Mouse (Mus musculus) myocyte (in vitro differentiated cells): ENCODE measurements around the gene Prps1l1. TPM values are rescaled to one million over a fixed set of nuclear protein-coding genes. Genes with fewer than 3 reads are reported as not detected.

Experiments
- H3K27me3 ChIP-seq: one replicate; pipeline ENCODE4 v1.6.1; 2011; ENCODE audit not compliant: control insufficient read depth, insufficient read depth, insufficient read length
- H3K36me3 ChIP-seq: one replicate; pipeline ENCODE4 v1.6.1; 2011; ENCODE audit not compliant: control insufficient read depth, insufficient read depth
- H3K4me2 ChIP-seq: one replicate; pipeline ENCODE4 v1.6.1; 2011; ENCODE audit warnings: low read depth, control low read depth
- H3K4me3 ChIP-seq: one replicate; pipeline ENCODE4 v1.5.1; 2011; ENCODE audit warnings: mild to moderate bottlenecking, control low read depth, moderate library complexity
- H3K79me2 ChIP-seq: one replicate; pipeline ENCODE4 v1.6.1; 2011; ENCODE audit not compliant: control insufficient read depth, insufficient read depth
- H3ac ChIP-seq: one replicate; pipeline ENCODE4 v1.6.1; 2011; ENCODE audit not compliant: control insufficient read depth, insufficient read length
- CEBPB ChIP-seq: IDR thresholded peaks from 2 replicates; pipeline ENCODE4 v1.6.1; 2011; ENCODE audit warnings: mild to moderate bottlenecking, moderate library complexity; ENCODE audit not compliant: poor library complexity, insufficient read depth, severe bottlenecking
- E2F4 ChIP-seq: IDR thresholded peaks from one replicate; pipeline ENCODE4 v1.6.1; 2011; ENCODE audit warnings: mild to moderate bottlenecking, control low read depth, moderate library complexity; ENCODE audit not compliant: insufficient read depth
- MAX ChIP-seq: IDR thresholded peaks from one replicate; pipeline ENCODE4 v1.6.1; 2011; ENCODE audit warnings: low read depth, mild to moderate bottlenecking, control low read depth
- MYOD1 ChIP-seq, 3 experiments: IDR thresholded peaks; one replicate each; pipeline ENCODE4 v1.6.1; 2011; ENCODE audit warnings: control low read depth in 2 of 3, low read depth in 2 of 3, mild to moderate bottlenecking in 2 of 3, moderate library complexity in 1 of 3; ENCODE audit not compliant: insufficient read length in 2 of 3, control insufficient read depth in 1 of 3
- MYOG ChIP-seq, 3 experiments: IDR thresholded peaks; one replicate each; pipeline ENCODE4 v1.6.1; 2011; ENCODE audit warnings: control low read depth in 2 of 3, low read depth in 2 of 3, mild to moderate bottlenecking in 2 of 3; ENCODE audit not compliant: insufficient read length in 2 of 3, control insufficient read depth in 1 of 3, insufficient read depth in 1 of 3
- POLR2A ChIP-seq: IDR thresholded peaks from one replicate; pipeline ENCODE4 v1.6.1; 2011; ENCODE audit warnings: low read depth, mild to moderate bottlenecking, control low read depth, moderate library complexity; ENCODE audit not compliant: insufficient read length
- POLR2AphosphoS2 ChIP-seq: IDR thresholded peaks from one replicate; pipeline ENCODE4 v1.6.1; 2011; ENCODE audit warnings: low read depth, control low read depth; ENCODE audit not compliant: insufficient read length
- REST ChIP-seq: IDR thresholded peaks from one replicate; pipeline ENCODE4 v1.6.1; 2011; ENCODE audit warnings: mild to moderate bottlenecking, control low read depth, moderate library complexity; ENCODE audit not compliant: insufficient read depth, insufficient read length
- SRF ChIP-seq: IDR thresholded peaks from one replicate; pipeline ENCODE4 v1.6.1; 2011; ENCODE audit warnings: low read depth; ENCODE audit not compliant: control insufficient read depth, insufficient read length
- TCF12 ChIP-seq: IDR thresholded peaks from one replicate; pipeline ENCODE4 v1.6.1; 2011; ENCODE audit warnings: mild to moderate bottlenecking, control low read depth; ENCODE audit not compliant: poor library complexity, insufficient read depth, severe bottlenecking
- TCF3 ChIP-seq: IDR thresholded peaks from one replicate; pipeline ENCODE4 v1.6.1; 2011; ENCODE audit warnings: low read depth, control low read depth; ENCODE audit not compliant: insufficient read length
- USF1 ChIP-seq: IDR thresholded peaks from one replicate; pipeline ENCODE4 v1.6.1; 2011; ENCODE audit warnings: low read depth, mild to moderate bottlenecking, control low read depth, moderate library complexity
- polyA plus RNA-seq: library from polyadenylated mRNA; unstranded; fragments of >200 nt; fragmentation: generic; extraction: Trizol; gene quantifications from one replicate; pipeline ENCODE4 v1.2.1, GENCODE M21; 2012; ENCODE audit warnings: missing spikeins

Gene Prps1l1
- polyA plus RNA-seq, 1 experiment: not detected

GRCm38 (mm10) chr12:34989537-34990200, 5.1 kb downstream of the Prps1l1 start:
- Histone ChIP-seq H3ac (no peak overlapping the region), H3K4me3 (no peak overlapping the region), H3K27me3 (no peaks in the 10 kb centered on the region), H3K4me2 (no peak overlapping the region), H3K36me3 (no peaks in the 10 kb centered on the region), H3K79me2 (no peaks in the 10 kb centered on the region)
- TF ChIP-seq TCF3: no peak
- no peak for TF ChIP-seq SRF
- no peak for TF ChIP-seq MYOD1 (IDR thresholded peaks at IDR 0.05; ENCODE audit: control insufficient read depth in 1 of 3, insufficient read length in 2 of 3, low read depth in 2 of 3)
- TF ChIP-seq TCF12: no peak
- TF ChIP-seq MYOG (IDR thresholded peaks at IDR 0.05; ENCODE audit: control insufficient read depth in 1 of 3, insufficient read depth in 1 of 3, insufficient read length in 2 of 3, low read depth in 2 of 3): no peak
- TF ChIP-seq USF1: no peak
- no peak for TF ChIP-seq CEBPB
- no peak for TF ChIP-seq MAX
- TF ChIP-seq POLR2AphosphoS2: no peak
- TF ChIP-seq REST: no peak
- TF ChIP-seq E2F4: no peak
- no peak for TF ChIP-seq POLR2A

- TF ChIP-seq TCF3 (no peak), SRF (peak; percentile 17), USF1 (no peak)
- H3K79me2 ChIP-seq: no peaks in the 10 kb centered on the region
- H3K4me3 ChIP-seq: no peak overlapping the region
- H3K27me3 ChIP-seq: no peaks in the 10 kb centered on the region
- H3ac ChIP-seq: no peak overlapping the region
- H3K36me3 ChIP-seq: no peaks in the 10 kb centered on the region
- H3K4me2 ChIP-seq: no peak overlapping the region
Observed at GRCm38 (mm10) chr12:34990387-34990786, 5.8 kb downstream of the Prps1l1 start.

GRCm38 (mm10) chr12:34991900-34992299, 7.3 kb downstream of the Prps1l1 start:
- no peaks in the 10 kb centered on the region for H3K36me3 ChIP-seq
- H3ac ChIP-seq: no peak overlapping the region
- no peaks in the 10 kb centered on the region for H3K79me2 ChIP-seq
- no peaks in the 10 kb centered on the region for H3K27me3 ChIP-seq
- TF ChIP-seq POLR2A (no peak), CEBPB (0 out of 2 replicates have a peak, but pooled peaks have one; percentile 16), SRF (no peak)
- H3K4me3 ChIP-seq: no peak overlapping the region
- no peak overlapping the region for H3K4me2 ChIP-seq

- Histone ChIP-seq H3K27me3 (no peaks in the 10 kb centered on the region), H3K4me2 (no peak overlapping the region), H3K36me3 (no peaks in the 10 kb centered on the region), H3ac (no peak overlapping the region), H3K4me3 (no peak overlapping the region), H3K79me2 (no peaks in the 10 kb centered on the region)
- TF ChIP-seq POLR2AphosphoS2: no peak
- TF ChIP-seq MYOG (IDR thresholded peaks at IDR 0.05; ENCODE audit: control insufficient read depth in 1 of 3, insufficient read depth in 1 of 3, insufficient read length in 2 of 3, low read depth in 2 of 3): no peak
- TF ChIP-seq SRF: no peak
- peak; percentile 76 for TF ChIP-seq CEBPB
Observed at GRCm38 (mm10) chr12:34997597-34998182, 13.1 kb downstream of the Prps1l1 start.

- Histone ChIP-seq H3K36me3 (no peaks in the 10 kb centered on the region), H3ac (no peak overlapping the region), H3K4me2 (no peak overlapping the region), H3K4me3 (no peak overlapping the region), H3K79me2 (no peaks in the 10 kb centered on the region), H3K27me3 (no peaks in the 10 kb centered on the region)
- TF ChIP-seq MAX (no peak), MYOD1 (IDR thresholded peaks at IDR 0.05; ENCODE audit: control insufficient read depth in 1 of 3, insufficient read length in 2 of 3, low read depth in 2 of 3) (no peak), POLR2A (no peak), REST (no peak), USF1 (no peak), SRF (no peak), TCF12 (no peak)
Observed at GRCm38 (mm10) chr12:34998778-34999467, 14.4 kb downstream of the Prps1l1 start.
